Mouse (Mus musculus): ENCODE data around the gene Tbc1d24. TPM values are rescaled to one million over a fixed set of nuclear protein-coding genes. Genes with fewer than 3 reads are reported as not detected.

The Tbc1d24 gene
- polyA plus RNA-seq, 1 experiment from 2014 or later = 5.5 TPM

GRCm38 (mm10) chr17:24163176-24163962 is 42.0 kb downstream of the Tbc1d24 start, which contains the start of gene Amdhd2:
Gene Amdhd2 (minus strand): TSS chr17:24163766.
- Histone ChIP-seq H3K4me2 (ENCODE audit: low read depth, low read length) (peak within 1 kb of the TSS; percentile 95), H3K27me3 (replicated peaks; ENCODE audit: control insufficient read depth, insufficient read depth, low read length) (no peaks in the 10 kb centered on the region), H3K4me3 (ENCODE audit: low read length) (peak within 1 kb of the TSS; percentile 92), H3K4me1 (ENCODE audit: control insufficient read depth, insufficient read depth, low read length) (peaks cover 19% of the 10 kb centered on the region), H3K9ac (ENCODE audit: low read depth, low read length) (peak within 1 kb of the TSS; percentile 82), H3K27ac (ENCODE audit: low read length) (peak within 1 kb of the TSS; percentile 92), H3K36me3 (ENCODE audit: control insufficient read depth, insufficient read depth, low read length) (0 out of 2 replicates have a peak, but pooled peaks cover 6% of the 10 kb centered on the region), H3K9me3 (ENCODE audit: control insufficient read depth, low read length) (no peaks in the 10 kb centered on the region)
- ATAC-seq = peak; percentile 86
- WGBS = 1% methylated on average over 47 of the region's 47 CpGs

DNA sequence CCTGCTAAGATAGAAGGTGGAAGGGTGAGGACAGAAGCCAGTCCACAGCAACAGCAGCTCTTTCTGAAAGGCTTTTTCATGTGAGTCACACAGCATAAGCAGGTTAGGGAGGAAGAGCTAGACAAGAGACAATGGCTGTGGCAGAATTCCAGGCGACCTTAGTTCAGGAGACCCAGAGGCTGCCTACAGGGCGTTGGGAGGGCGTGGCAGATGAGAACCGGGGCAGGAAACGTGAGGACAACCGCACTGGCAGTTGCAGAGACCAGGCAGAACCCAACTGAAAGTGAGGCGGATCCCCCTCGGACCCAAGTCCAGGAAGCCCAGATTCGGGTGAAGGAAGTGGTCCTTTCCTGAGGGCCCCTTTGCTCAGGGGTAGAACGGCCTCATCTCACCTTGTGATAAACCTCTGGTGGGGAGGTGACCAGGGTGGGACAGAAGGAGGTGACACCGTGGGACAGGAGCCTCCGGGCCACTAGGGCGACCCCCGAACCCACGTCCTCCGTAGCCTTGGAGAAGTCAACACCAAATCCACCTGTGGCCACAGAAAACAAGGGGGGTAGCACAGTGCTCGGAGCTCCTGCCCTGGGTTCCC is 42.7 kb downstream of the Tbc1d24 start:
- peaks cover 15% of the 10 kb centered on the region for H3K4me1 ChIP-seq (ENCODE audit: control insufficient read depth, insufficient read depth, low read length)
- peak; percentile 23 for ATAC-seq
- WGBS = 19% methylated on average over 17 of the region's 17 CpGs
- H3K27ac ChIP-seq (ENCODE audit: low read length) = peak overlapping the region; percentile 92
- H3K9me3 ChIP-seq (ENCODE audit: control insufficient read depth, low read length) = no peaks in the 10 kb centered on the region
- peak overlapping the region; percentile 82 for H3K9ac ChIP-seq (ENCODE audit: low read depth, low read length)
- H3K4me3 ChIP-seq (ENCODE audit: low read length) = peak overlapping the region; percentile 92
- H3K4me2 ChIP-seq (ENCODE audit: low read depth, low read length) = peak overlapping the region; percentile 95
- peaks cover 12% of the 10 kb centered on the region; the same call in 1 of the 2 replicates for H3K36me3 ChIP-seq (ENCODE audit: control insufficient read depth, insufficient read depth, low read length)
- H3K27me3 ChIP-seq (replicated peaks; ENCODE audit: control insufficient read depth, insufficient read depth, low read length) = no peaks in the 10 kb centered on the region

DNA sequence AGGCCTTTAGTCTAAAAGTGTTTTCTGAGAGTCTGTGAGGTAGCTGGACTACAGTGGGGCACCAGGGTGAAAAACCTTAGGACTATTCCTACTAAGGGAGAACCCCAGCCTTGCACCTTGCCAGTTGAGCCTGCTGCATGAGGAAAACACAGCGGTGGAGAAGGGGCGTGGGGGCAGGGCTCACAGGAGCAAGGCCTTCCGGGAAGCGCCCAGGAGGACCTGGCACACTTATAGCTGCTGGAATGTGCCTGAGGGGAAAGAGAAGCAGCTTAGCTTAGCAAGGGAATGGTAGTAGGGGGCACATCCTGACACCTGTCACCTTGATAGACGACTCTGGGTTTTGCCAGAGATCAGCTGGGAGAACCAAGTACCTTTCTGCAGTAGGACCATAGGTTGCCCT is 43.9 kb downstream of the Tbc1d24 start:
- no peaks in the 10 kb centered on the region for H3K9me3 ChIP-seq (ENCODE audit: control insufficient read depth, low read length)
- H3K4me3 ChIP-seq (ENCODE audit: low read length) = no peak overlapping the region
- 90% methylated on average over 5 of the region's 5 CpGs for WGBS
- no peak for ATAC-seq
- H3K4me1 ChIP-seq (ENCODE audit: control insufficient read depth, insufficient read depth, low read length) = peaks cover 10% of the 10 kb centered on the region
- H3K4me2 ChIP-seq (ENCODE audit: low read depth, low read length) = no peak overlapping the region
- H3K27me3 ChIP-seq (replicated peaks; ENCODE audit: control insufficient read depth, insufficient read depth, low read length) = no peaks in the 10 kb centered on the region
- peaks cover 7% of the 10 kb centered on the region; the same call in 1 of the 2 replicates for H3K36me3 ChIP-seq (ENCODE audit: control insufficient read depth, insufficient read depth, low read length)
- no peak overlapping the region for H3K9ac ChIP-seq (ENCODE audit: low read depth, low read length)
- no peak overlapping the region for H3K27ac ChIP-seq (ENCODE audit: low read length)

DNA sequence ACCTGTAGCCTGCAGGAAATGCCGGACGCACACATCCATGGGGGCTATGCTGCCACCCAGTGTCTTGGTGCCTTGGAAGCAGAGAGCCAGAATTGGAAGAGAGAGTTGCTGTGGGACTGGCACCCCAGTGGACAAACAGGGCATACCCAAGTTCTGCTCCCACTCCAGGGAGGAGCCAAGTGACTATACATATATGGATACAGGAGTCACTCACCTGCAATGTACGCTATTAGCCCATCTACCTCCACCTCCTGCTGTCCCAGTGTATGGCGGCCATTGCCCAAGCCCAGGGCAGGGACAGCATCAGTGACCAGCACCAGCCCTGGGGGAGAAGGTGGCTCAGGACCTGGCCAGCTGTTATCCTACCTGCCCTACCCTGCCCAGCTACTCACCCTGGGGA is 47.8 kb downstream of the Tbc1d24 start:
- H3K27ac ChIP-seq (ENCODE audit: low read length) = no peak overlapping the region
- H3K9ac ChIP-seq (ENCODE audit: low read depth, low read length) = no peak overlapping the region
- no peak for ATAC-seq
- H3K9me3 ChIP-seq (ENCODE audit: control insufficient read depth, low read length) = no peaks in the 10 kb centered on the region
- H3K4me3 ChIP-seq (ENCODE audit: low read length) = no peak overlapping the region
- H3K4me2 ChIP-seq (ENCODE audit: low read depth, low read length) = no peak overlapping the region
- 92% methylated on average over 4 of the region's 4 CpGs for WGBS
- peaks cover 2% of the 10 kb centered on the region; the same call in 1 of the 2 replicates for H3K4me1 ChIP-seq (ENCODE audit: control insufficient read depth, insufficient read depth, low read length)
- H3K36me3 ChIP-seq (ENCODE audit: control insufficient read depth, insufficient read depth, low read length) = peaks cover 10% of the 10 kb centered on the region; the same call in 1 of the 2 replicates
- no peaks in the 10 kb centered on the region for H3K27me3 ChIP-seq (replicated peaks; ENCODE audit: control insufficient read depth, insufficient read depth, low read length)

GRCm38 (mm10) chr17:24157121-24157520 is 48.2 kb downstream of the Tbc1d24 start:
- 0 out of 2 replicates have a peak, but pooled peaks cover 3% of the 10 kb centered on the region for H3K4me1 ChIP-seq (ENCODE audit: control insufficient read depth, insufficient read depth, low read length)
- ATAC-seq = no peak
- H3K27me3 ChIP-seq (replicated peaks; ENCODE audit: control insufficient read depth, insufficient read depth, low read length) = no peaks in the 10 kb centered on the region
- no peak overlapping the region for H3K4me2 ChIP-seq (ENCODE audit: low read depth, low read length)
- H3K36me3 ChIP-seq (ENCODE audit: control insufficient read depth, insufficient read depth, low read length) = peaks cover 10% of the 10 kb centered on the region; the same call in 1 of the 2 replicates
- H3K27ac ChIP-seq (ENCODE audit: low read length) = no peak overlapping the region
- no peaks in the 10 kb centered on the region for H3K9me3 ChIP-seq (ENCODE audit: control insufficient read depth, low read length)
- no peak overlapping the region for H3K9ac ChIP-seq (ENCODE audit: low read depth, low read length)
- H3K4me3 ChIP-seq (ENCODE audit: low read length) = no peak overlapping the region
- 92% methylated on average over 6 of the region's 6 CpGs for WGBS

DNA sequence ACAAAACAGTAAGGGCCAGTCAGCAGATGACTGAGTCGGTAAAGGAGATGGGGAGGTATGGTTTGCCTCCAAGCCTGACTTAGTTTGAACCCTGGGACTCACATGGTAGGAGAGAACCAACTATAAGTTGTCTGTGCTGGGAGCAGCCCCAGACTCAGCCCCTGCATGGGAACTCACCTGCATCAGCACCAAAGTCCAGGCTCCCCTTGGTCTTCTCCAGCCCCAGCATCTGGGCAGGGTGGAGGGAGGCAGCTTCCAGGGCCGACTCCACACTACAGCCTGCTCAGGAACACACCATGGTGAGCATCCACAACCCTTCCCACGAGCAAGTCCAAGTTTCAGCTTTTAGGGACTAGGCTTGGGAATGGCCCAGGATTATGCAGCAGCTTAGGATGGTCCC is 49.0 kb downstream of the Tbc1d24 start:
- H3K9me3 ChIP-seq (ENCODE audit: control insufficient read depth, low read length) = no peaks in the 10 kb centered on the region
- peaks cover 8% of the 10 kb centered on the region; the same call in 1 of the 2 replicates for H3K4me1 ChIP-seq (ENCODE audit: control insufficient read depth, insufficient read depth, low read length)
- WGBS = 80% methylated on average over 3 of the region's 3 CpGs
- ATAC-seq = no peak
- H3K36me3 ChIP-seq (ENCODE audit: control insufficient read depth, insufficient read depth, low read length) = peaks cover 10% of the 10 kb centered on the region; the same call in 1 of the 2 replicates
- H3K4me2 ChIP-seq (ENCODE audit: low read depth, low read length) = no peak overlapping the region
- no peak overlapping the region for H3K4me3 ChIP-seq (ENCODE audit: low read length)
- H3K27ac ChIP-seq (ENCODE audit: low read length) = no peak overlapping the region
- H3K27me3 ChIP-seq (replicated peaks; ENCODE audit: control insufficient read depth, insufficient read depth, low read length) = no peaks in the 10 kb centered on the region
- H3K9ac ChIP-seq (ENCODE audit: low read depth, low read length) = no peak overlapping the region

DNA sequence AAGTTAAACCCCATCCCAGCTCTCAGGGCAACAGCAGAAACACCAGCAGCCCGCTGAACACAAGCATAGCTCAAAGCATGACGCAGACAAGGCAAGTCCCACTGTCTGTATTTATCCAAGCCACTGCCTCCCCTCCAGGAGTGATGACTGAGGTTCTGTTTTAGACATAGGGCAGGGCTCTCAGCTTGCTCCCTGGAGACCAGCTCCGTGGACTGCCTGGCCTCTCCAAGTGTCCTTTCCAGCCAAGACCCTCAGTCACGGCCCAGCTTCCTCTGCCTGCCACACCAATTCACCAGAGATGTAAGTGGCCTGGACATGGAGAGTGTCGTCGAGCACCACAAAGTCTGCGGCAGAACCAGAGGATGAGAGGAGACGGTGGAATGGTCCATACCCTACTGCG is 49.6 kb downstream of the Tbc1d24 start:
- Histone ChIP-seq H3K4me1 (ENCODE audit: control insufficient read depth, insufficient read depth, low read length) (peaks cover 8% of the 10 kb centered on the region; the same call in 1 of the 2 replicates), H3K27ac (ENCODE audit: low read length) (no peak overlapping the region), H3K27me3 (replicated peaks; ENCODE audit: control insufficient read depth, insufficient read depth, low read length) (no peaks in the 10 kb centered on the region), H3K4me3 (ENCODE audit: low read length) (no peak overlapping the region), H3K9me3 (ENCODE audit: control insufficient read depth, low read length) (no peaks in the 10 kb centered on the region), H3K36me3 (ENCODE audit: control insufficient read depth, insufficient read depth, low read length) (peaks cover 10% of the 10 kb centered on the region; the same call in 1 of the 2 replicates), H3K9ac (ENCODE audit: low read depth, low read length) (no peak overlapping the region), H3K4me2 (ENCODE audit: low read depth, low read length) (no peak overlapping the region)
- ATAC-seq = no peak
- 91% methylated on average over 9 of the region's 9 CpGs for WGBS

- Histone ChIP-seq H3K36me3 (ENCODE audit: control insufficient read depth, insufficient read depth, low read length) (peaks cover 10% of the 10 kb centered on the region; the same call in 1 of the 2 replicates), H3K27me3 (replicated peaks; ENCODE audit: control insufficient read depth, insufficient read depth, low read length) (no peaks in the 10 kb centered on the region), H3K4me2 (ENCODE audit: low read depth, low read length) (no peak overlapping the region), H3K27ac (ENCODE audit: low read length) (no peak overlapping the region), H3K4me3 (ENCODE audit: low read length) (no peak overlapping the region), H3K9me3 (ENCODE audit: control insufficient read depth, low read length) (no peaks in the 10 kb centered on the region), H3K9ac (ENCODE audit: low read depth, low read length) (no peak overlapping the region), H3K4me1 (ENCODE audit: control insufficient read depth, insufficient read depth, low read length) (peaks cover 8% of the 10 kb centered on the region; the same call in 1 of the 2 replicates)
- WGBS = 77% methylated on average over 3 of the region's 3 CpGs
- ATAC-seq = no peak
Measured at GRCm38 (mm10) chr17:24154463-24154862, 50.9 kb downstream of the Tbc1d24 start.

DNA sequence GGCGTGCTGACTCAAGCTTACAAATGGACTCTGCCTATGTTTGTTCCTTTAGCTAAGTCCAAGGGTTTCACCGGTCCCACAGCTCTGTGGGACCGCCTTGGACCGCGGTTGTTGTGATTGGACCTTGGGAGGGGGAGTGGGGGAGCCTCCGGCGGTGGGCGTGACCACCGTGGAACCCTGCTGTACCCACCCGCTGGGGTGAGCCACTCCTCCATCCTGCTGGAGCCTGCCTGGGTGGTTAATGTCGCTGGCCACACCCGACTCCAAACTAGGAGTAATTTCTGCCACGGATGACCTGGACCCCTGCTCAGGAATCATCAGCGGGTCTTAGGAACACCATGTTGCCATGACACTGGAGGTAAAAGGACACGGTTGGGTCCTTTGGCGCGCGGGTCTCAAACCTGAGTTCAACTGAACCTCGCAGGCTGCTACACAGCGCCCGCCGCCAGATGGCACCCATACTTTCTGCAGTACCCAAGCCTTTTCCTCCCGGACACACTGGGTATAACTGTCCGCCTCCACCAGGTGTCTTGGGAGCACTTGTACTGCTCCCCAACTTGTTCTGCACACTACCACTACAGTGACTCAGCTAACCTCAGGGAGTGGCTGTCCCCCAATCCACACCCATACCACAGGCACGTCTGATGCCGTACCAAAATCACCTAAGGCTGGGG is 53.3 kb downstream of the Tbc1d24 start:
- H3K36me3 ChIP-seq (ENCODE audit: control insufficient read depth, insufficient read depth, low read length) = peaks cover 3% of the 10 kb centered on the region; the same call in 1 of the 2 replicates
- H3K4me1 ChIP-seq (ENCODE audit: control insufficient read depth, insufficient read depth, low read length) = peaks cover 8% of the 10 kb centered on the region; the same call in 1 of the 2 replicates
- peak; percentile 94 for ATAC-seq
- under 1% methylated on average over 26 of the region's 26 CpGs for WGBS
- no peaks in the 10 kb centered on the region for H3K9me3 ChIP-seq (ENCODE audit: control insufficient read depth, low read length)
- H3K27ac ChIP-seq (ENCODE audit: low read length) = no peak overlapping the region
- H3K4me3 ChIP-seq (ENCODE audit: low read length) = peak overlapping the region; percentile 50
- H3K9ac ChIP-seq (ENCODE audit: low read depth, low read length) = peak overlapping the region; percentile 69
- H3K27me3 ChIP-seq (replicated peaks; ENCODE audit: control insufficient read depth, insufficient read depth, low read length) = no peaks in the 10 kb centered on the region
- peak overlapping the region; percentile 87 for H3K4me2 ChIP-seq (ENCODE audit: low read depth, low read length)

Data from intestine, embryonic 16.5 days (tissue).